Mouse (Mus musculus) spleen, adult 2 months (tissue): ENCODE measurements around the gene Cryba1. TPM values are rescaled to one million over a fixed set of nuclear protein-coding genes. Genes with fewer than 3 reads are reported as not detected.

Source experiments
- DNase-seq, 2 experiments: peaks; one replicate each; pipeline versions ENCODE4 v3.0.0 to v3.0.0-alpha.2; 2012 to 2021; ENCODE audit warnings: low spot score in 2 of 2, low read depth in 1 of 2
- H3K27ac ChIP-seq: fragments of 200-500 bp; 2 replicates; pipeline ENCODE4 v1.5.1; 2012; ENCODE audit warnings: low read length, inconsistent platforms; ENCODE audit not compliant: insufficient read depth
- H3K27me3 ChIP-seq: fragments of 200-500 bp; 2 replicates; pipeline ENCODE4 v1.6.1; 2012; ENCODE audit warnings: mild to moderate bottlenecking, moderate library complexity, low read length, inconsistent platforms; ENCODE audit not compliant: control insufficient read depth, insufficient read depth
- H3K36me3 ChIP-seq: fragments of 200-500 bp; 2 replicates; pipeline ENCODE4 v1.6.1; 2012; ENCODE audit warnings: mild to moderate bottlenecking, low read length, inconsistent platforms; ENCODE audit not compliant: control insufficient read depth, insufficient read depth
- H3K4me1 ChIP-seq: fragments of 200-500 bp; 2 replicates; pipeline ENCODE4 v1.6.1; 2011; ENCODE audit warnings: inconsistent platforms; ENCODE audit not compliant: control insufficient read depth, insufficient read depth, insufficient read length
- H3K4me3 ChIP-seq: fragments of 200-500 bp; 2 replicates; pipeline ENCODE4 v1.5.1; 2011; ENCODE audit warnings: mild to moderate bottlenecking, inconsistent platforms; ENCODE audit not compliant: insufficient read depth, insufficient read length; ENCODE audit errors: extremely low read depth
- CTCF ChIP-seq: fragments of 200-500 bp; IDR thresholded peaks from 2 replicates; pipeline ENCODE4 v1.5.1; 2011; ENCODE audit warnings: mild to moderate bottlenecking, inconsistent platforms; ENCODE audit not compliant: insufficient read depth, insufficient read length, insufficient replicate concordance; ENCODE audit errors: extremely low read depth
- POLR2A ChIP-seq: fragments of 200-500 bp; IDR thresholded peaks from 2 replicates; pipeline ENCODE4 v1.6.1; 2011; ENCODE audit warnings: low read depth, low read length, inconsistent platforms
- WGBS: fragments of 180-500 bp; shearing (Covaris S2); methylation state at CpG from one replicate; pipeline ENCODE4 v1.1.7; 2018; 5-methylcytosine and 5-hydroxymethylcytosine counted together
- polyA plus RNA-seq: library from polyadenylated mRNA; depleted of rRNA; stranded (reverse); fragments of >200 nt; gene quantifications from 2 replicates; pipeline ENCODE4 v1.2.3, GENCODE M21; 2012; rRNA removed

Gene Cryba1
- not detected in 2 replicates for polyA plus RNA-seq

- no peaks in the 10 kb centered on the region for H3K27me3 ChIP-seq
- DNase-seq, result no peak
- H3K36me3 ChIP-seq, result no peaks in the 10 kb centered on the region
- no peak within 1 kb of the TSS for H3K4me3 ChIP-seq
- 91% methylated on average over 7 of the region's 7 CpGs for WGBS
- no peak within 1 kb of the TSS for H3K27ac ChIP-seq
- H3K4me1 ChIP-seq, result no peaks in the 10 kb centered on the region
- TF ChIP-seq POLR2A (no peak), CTCF (no peak)
These were observed at the start of gene Cryba1 for GRCm38 (mm10) chr11:77725183-77725582. Gene Cryba1 (minus strand): TSS chr11:77725283.

DNA sequence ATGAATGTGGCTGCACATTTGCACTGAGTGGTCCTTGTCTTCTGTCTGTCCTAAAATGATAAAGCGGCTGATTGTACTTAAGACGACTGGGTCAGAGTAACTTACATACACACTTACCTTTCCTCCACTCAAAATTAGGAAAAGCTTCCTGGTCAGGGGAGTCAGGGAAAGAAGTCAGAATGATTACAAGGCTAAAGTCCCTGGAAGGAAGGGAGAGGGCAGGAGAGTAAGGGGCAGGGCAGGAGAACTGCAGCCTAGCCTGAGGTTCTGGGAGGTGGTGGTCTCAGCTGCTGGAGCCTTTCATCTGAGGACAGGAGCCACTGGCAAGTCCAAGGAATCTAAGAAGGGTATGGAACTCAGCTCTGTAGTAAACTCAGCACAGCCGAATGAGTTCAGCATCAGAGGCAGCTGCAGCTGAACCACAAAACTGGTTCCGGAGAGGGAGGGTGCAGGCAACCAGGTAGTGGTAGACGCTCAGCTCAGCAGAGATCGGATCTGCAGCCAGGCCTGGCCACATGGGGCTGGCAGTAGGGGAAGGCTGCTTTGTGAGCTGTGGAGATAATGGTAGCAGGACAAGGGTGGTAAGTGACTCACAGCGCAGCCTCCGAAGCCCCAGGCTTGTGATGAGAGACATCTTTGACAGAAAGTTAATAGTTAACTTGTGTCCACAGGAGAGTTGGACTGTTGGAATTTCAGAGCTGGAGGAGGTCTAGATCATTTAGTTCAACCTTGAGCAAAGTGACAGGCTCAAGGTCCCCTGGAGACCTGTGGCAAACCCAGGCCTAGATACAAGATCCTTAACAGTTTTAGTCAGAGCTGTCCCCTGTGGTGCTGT is 47.0 kb upstream of the Cryba1 start:
- no peaks in the 10 kb centered on the region for H3K27me3 ChIP-seq
- TF ChIP-seq CTCF (no peak), POLR2A (no peak)
- H3K27ac ChIP-seq, result no peak overlapping the region
- H3K4me1 ChIP-seq, result no peaks in the 10 kb centered on the region
- no peak for DNase-seq
- H3K36me3 ChIP-seq, result no peaks in the 10 kb centered on the region
- 36% methylated on average over 8 of the region's 8 CpGs for WGBS
- H3K4me3 ChIP-seq, result no peak overlapping the region

- Histone ChIP-seq H3K27me3 (peaks cover 4% of the 10 kb centered on the region; the same call in 1 of the 2 replicates), H3K4me1 (peaks cover 4% of the 10 kb centered on the region; the same call in 1 of the 2 replicates), H3K27ac (no peak overlapping the region), H3K36me3 (no peaks in the 10 kb centered on the region), H3K4me3 (no peak overlapping the region)
- no peak for DNase-seq
- 67% methylated on average over 8 of the region's 8 CpGs for WGBS
- TF ChIP-seq CTCF (no peak), POLR2A (no peak)
These were observed 45.3 kb upstream of the Cryba1 start for GRCm38 (mm10) chr11:77770346-77770745.

DNA sequence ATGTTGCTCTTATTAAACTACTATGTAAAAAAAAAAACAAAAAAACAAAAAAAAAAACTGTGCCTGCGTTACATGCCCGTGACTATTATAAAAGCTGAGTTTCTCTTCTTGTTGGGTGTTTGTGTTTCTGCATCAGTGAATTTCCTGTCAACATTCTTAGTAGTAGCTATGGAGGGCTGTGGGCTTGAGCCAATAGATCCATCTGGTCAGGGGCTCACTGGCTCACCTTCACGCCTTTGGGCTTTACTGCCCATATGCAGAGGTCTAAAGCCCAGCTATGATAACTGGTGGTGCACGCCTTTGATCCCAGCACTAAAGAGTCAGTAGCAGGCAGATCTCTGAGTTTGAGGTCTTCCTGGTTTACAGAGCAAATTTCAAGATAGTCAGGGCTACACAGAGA is 44.4 kb upstream of the Cryba1 start:
- no peaks in the 10 kb centered on the region for H3K36me3 ChIP-seq
- H3K27ac ChIP-seq, result no peak overlapping the region
- H3K4me1 ChIP-seq, result peaks cover 4% of the 10 kb centered on the region; the same call in 1 of the 2 replicates
- WGBS, result 84% methylated on average over 4 of the region's 4 CpGs
- peaks cover 4% of the 10 kb centered on the region; the same call in 1 of the 2 replicates for H3K27me3 ChIP-seq
- DNase-seq, result no peak
- no peak overlapping the region for H3K4me3 ChIP-seq
- TF ChIP-seq CTCF (no peak), POLR2A (no peak)

- 7% methylated on average over 35 of the region's 35 CpGs for WGBS
- no peak for DNase-seq
- peaks cover 11% of the 10 kb centered on the region for H3K27me3 ChIP-seq
- H3K36me3 ChIP-seq, result no peaks in the 10 kb centered on the region
- H3K4me1 ChIP-seq, result peaks cover 4% of the 10 kb centered on the region; the same call in 1 of the 2 replicates
- TF ChIP-seq CTCF (peak; percentile 44; the same call in 1 of the 2 replicates), POLR2A (no peak)
- H3K4me3 ChIP-seq, result peak overlapping the region; percentile 55; the same call in 1 of the 2 replicates
- peak overlapping the region; percentile 26; the same call in 1 of the 2 replicates for H3K27ac ChIP-seq
These were observed 41.4 kb upstream of the Cryba1 start for GRCm38 (mm10) chr11:77766351-77767001.

GRCm38 (mm10) chr11:77765459-77765777 is 40.3 kb upstream of the Cryba1 start:
- H3K4me1 ChIP-seq, result peaks cover 4% of the 10 kb centered on the region; the same call in 1 of the 2 replicates
- H3K4me3 ChIP-seq, result no peak overlapping the region
- peaks cover 11% of the 10 kb centered on the region for H3K27me3 ChIP-seq
- 76% methylated on average over 4 of the region's 4 CpGs for WGBS
- TF ChIP-seq POLR2A (no peak), CTCF (no peak)
- no peak for DNase-seq
- no peaks in the 10 kb centered on the region for H3K36me3 ChIP-seq
- no peak overlapping the region; the same call in 1 of the 2 replicates for H3K27ac ChIP-seq
